Mouse (Mus musculus) retina, postnatal 1 day (tissue): Measurements from ENCODE around the gene Dnah10.
"Not testable (repeated sequence)": the region's sequence is repeated elsewhere in the genome, so short reads cannot be mapped to it uniquely, and the experiment has no call there.

ENCODE experiments used
- DNase-seq: peaks from one replicate; pipeline ENCODE4 v3.0.0-alpha.2; 2012

Gene Dnah10

DNA sequence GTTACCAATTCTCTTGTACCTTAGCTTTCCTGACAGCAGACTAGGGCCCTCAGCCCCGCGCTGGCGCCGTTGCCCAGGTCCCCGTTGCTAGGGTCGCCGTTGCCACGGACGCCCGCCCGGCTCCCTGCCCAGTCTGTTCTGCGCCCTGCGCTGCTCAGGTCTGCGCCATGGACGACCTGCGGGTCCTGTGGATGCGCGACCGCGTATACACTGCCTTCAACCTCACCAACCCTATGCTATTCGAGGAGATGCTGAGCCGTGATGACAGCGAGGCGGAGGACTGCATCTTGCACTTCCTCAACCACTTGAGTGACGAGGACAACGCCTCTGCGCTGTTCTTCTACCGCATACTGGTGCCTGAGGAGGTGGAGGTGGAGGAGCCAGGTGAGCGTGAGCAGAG, at the start of gene Dnah10:
Dnah10 (plus strand) TSS at position 89 of the 400 bp plus-strand sequence.
- peak; percentile 70 for DNase-seq

DNA sequence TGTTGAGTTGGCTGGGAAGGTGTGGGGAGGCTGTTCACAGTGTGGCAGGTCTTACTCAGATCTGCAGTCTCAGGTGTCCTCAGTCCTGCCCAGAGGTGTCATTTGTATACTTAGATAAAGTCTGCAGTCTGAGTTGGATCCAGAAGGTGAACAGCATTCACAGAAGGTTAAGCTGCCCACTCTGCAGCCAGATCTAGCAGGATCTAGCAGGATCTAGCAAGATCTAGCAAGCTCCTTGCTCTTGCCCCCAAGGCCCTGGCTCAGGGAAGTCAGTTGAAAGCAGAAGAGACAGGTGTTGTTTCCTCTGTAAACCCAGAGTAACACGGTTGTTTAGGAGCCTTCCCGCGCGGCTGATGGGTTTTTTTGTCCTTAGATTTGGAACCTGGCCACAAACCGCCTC, 11.1 kb upstream of the Dnah10 start:
- no peak for DNase-seq

DNA sequence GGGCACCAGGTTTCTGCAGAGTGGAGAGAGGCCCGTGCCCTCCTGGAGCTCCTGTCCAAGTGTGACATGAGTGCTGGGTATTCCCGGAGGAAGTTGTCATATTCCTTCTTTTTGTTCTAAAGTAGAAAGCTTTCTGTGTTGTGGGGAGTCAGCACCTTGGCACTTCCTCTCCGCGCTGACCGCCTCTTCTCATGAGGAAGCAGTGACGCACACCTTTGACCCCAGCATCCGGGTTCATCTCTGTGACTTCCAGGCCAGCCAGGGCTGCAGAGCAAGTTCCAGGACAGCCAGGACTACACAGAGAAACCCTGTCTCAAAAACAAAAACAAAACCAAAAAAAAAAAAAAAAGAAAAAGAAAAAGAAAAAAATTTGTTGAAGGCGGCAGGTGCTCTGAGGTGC, 9.8 kb upstream of the Dnah10 start:
- no peak for DNase-seq

- DNase-seq, result no peak
Observed at GRCm38 (mm10) chr5:124717969-124718368, 6.9 kb upstream of the Dnah10 start.

DNA sequence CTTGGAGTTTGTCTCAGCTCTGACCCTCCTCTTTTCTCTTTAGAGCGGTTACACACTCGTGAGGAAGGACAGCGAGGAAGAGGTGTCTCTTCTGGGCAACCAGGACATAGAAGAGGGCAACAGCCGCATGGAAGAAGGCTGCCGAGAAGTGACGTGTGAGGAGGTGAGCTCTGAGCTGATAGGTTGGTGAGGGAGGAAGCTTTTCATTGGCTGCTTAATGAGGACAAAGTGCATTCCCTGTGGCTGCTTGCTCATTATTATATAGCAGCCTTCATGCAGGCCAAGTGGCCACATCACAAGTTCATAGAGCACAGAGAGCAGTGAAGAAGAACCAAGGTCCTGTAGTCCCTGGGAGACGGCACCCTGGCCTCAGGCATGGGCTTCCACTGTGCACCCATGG, 6.5 kb upstream of the Dnah10 start:
- DNase-seq, result no peak

DNA sequence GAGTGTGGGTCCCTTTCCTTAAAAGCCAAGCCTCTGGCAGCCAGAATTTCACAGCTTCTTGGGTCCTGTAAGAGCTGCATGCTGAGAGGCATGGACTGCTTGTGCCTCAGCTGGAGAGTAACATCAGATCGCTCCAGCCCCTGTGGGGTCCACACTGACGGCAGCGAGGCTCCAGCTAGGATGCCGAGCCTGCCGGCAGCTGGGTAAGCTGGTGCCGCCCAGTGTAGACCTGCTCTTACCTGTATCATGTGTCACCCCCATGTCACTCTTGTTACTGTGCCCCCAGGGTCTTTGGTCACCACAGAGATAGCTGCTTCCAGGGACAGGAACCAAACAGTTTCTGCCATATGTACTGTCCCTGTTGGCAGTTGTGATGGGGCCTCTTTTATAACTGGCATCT, 1.8 kb upstream of the Dnah10 start:
- DNase-seq, result no peak

- DNase-seq, result peak; percentile 15
Observed at GRCm38 (mm10) chr5:124729662-124730206, 4.8 kb downstream of the Dnah10 start.

DNA sequence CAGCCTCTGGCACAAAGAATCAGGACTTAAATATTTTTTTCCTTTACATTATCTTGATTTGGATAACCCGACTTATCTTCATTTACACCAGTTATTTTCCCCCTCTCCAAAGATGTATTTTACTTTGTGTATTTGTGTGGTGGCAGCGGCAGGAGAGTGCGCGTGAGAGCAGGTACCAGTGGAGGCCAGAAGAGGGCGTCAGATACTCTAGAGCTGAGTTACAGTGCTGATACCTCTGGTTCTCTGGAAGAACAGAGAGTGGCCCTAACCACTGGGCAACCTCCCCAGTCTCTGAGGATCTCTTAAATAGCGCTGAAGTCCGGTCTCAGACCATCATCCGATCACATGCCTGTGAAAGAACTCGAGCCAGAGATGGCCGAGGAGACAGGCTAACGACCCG, 9.1 kb downstream of the Dnah10 start:
- DNase-seq, result no peak

DNA sequence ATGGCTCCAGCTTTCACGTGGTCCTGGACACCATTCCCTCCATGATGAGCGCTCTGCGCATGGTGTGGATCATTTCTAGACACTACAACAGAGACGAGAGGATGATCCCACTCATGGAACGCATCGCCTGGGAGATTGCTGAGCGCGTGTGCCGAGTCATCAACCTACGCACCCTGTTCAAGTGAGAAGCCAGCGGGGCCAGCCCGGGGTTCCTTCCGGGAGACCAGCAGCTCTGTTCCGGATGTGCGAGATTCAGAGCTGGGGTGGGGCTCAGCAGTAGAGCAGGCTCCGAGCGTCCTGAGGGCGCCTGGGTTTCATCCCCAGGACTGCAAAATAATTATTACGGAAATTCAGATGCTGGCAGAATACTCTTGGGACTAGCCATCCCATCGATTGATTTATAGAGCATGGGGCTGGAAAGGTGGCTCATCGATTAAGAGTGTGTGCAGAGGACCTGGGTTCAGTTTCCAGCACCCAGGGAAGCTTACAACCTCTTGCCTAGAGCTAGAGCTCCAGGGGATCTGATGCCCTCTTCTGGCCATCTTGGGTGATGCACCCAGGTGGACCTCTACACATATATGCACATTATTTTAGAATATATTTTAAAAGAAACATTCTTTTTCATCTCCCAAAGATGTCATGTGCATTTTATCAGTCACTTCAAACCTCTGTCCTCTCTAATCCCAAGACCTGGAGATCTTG, 17.2 kb downstream of the Dnah10 start:
- DNase-seq, result no peak

GRCm38 (mm10) chr5:124743841-124744240, 19.0 kb downstream of the Dnah10 start:
- DNase-seq, result no peak

DNA sequence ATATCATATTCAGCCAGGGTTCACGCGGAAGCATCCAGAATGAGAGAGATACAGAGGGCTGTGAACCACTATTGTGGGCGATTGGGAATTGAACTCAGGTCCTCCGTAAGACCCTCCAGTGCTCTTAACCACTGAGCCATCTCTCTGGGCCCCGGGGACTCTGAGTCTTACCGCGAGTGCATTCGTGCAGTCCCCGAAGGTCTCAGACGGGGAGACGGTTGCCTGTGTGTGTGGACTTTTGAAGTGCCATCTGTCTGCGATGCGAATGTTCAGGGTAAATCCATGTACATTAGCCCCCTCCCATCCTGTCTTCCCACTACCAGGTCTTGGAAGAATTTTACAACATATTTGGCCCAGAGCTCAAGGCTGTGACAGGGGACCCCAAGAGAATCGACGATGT, 21.3 kb downstream of the Dnah10 start:
- DNase-seq, result no peak

GRCm38 (mm10) chr5:124748296-124748695, 23.4 kb downstream of the Dnah10 start:
- DNase-seq, result no peak

DNA sequence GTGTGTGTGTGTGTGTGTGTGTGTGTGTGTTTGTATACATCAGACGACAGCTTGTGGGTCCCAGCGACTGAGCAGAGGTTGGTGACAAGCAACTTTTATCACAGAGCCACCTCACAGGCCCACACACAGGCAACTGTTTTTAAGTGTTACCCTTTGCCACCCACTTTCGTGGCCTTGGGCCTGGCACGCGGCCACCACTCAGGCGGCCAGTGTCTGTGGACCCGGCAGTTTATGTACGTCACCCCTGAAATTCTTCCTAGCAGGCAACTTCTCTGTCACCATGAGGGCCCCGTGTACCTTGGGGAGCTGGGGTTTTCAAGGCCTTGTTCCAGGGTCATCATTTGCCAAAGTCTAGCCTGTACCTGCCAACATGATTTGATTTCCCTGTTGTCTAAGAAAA, 26.8 kb downstream of the Dnah10 start:
- no peak for DNase-seq

DNA sequence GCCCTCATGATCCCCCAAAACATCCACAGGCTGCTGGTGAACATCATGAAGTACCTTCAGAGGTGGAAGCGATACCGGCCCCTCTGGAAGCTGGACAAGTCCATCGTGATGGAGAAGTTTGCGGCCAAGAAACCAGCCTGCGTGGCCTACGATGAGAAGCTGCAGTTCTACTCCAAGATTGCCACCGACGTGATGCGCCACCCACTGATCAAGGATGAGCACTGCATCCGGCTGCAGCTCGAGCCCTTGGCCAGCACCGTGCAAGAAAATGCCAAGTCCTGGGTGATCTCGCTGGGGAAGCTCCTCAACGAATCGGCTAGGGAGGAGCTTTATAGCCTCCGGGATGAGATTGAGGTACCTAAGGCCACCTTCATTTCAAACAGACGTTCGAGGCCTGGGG, 36.1 kb downstream of the Dnah10 start:
- DNase-seq, result no peak

- DNase-seq, result no peak
Observed at GRCm38 (mm10) chr5:124761787-124762186, 36.9 kb downstream of the Dnah10 start.

- DNase-seq, result no peak
Observed at GRCm38 (mm10) chr5:124774552-124774951, 49.7 kb downstream of the Dnah10 start.

- not testable (repeated sequence) for DNase-seq
Observed at GRCm38 (mm10) chr5:124776289-124776688, 51.4 kb downstream of the Dnah10 start.

- DNase-seq, result peak; percentile 79
Observed at GRCm38 (mm10) chr5:124777178-124777709, 52.4 kb downstream of the Dnah10 start.

DNA sequence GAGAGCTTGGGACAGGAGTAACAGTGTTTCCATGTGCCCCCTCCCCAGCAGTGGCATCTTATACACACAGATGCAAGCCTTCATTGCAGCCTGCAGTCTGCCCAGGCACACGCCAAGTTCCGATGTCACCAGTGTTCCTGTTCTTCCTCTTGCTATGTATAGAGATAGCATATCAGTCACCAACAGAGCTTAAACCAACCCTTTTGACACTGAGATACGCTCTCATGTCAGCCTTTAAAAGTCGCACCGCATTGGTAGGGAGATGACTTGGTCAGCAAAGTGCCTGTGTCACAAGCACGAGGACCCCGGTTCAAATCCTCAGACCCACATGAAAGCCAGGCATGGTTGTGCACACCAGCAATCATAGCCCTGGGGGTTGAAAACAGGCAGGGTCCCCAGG, 55.0 kb downstream of the Dnah10 start:
- no peak for DNase-seq

GRCm38 (mm10) chr5:124781696-124782095, 56.8 kb downstream of the Dnah10 start:
- DNase-seq, result no peak

- DNase-seq, result no peak
Observed at GRCm38 (mm10) chr5:124785650-124786049, 60.8 kb downstream of the Dnah10 start.

DNA sequence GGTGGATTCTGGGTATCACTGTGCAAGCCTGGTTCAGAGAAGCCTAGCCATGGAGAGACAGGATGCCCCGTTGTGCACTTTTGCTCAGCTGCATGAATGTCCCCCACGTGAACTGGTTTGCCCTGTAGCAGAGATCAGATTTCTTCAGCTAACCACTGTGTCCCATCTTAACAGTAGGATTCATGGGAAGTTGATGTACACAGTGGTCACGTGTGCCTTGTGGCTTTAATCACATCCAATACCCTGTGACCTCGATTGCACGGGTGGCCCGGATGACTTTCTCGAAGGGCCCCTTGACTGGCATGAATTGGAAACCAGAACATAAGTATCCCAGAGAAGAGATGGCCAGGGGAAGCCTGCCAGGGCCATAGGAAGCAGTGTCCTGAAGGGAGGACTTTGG, 67.2 kb downstream of the Dnah10 start:
- DNase-seq, result no peak

DNA sequence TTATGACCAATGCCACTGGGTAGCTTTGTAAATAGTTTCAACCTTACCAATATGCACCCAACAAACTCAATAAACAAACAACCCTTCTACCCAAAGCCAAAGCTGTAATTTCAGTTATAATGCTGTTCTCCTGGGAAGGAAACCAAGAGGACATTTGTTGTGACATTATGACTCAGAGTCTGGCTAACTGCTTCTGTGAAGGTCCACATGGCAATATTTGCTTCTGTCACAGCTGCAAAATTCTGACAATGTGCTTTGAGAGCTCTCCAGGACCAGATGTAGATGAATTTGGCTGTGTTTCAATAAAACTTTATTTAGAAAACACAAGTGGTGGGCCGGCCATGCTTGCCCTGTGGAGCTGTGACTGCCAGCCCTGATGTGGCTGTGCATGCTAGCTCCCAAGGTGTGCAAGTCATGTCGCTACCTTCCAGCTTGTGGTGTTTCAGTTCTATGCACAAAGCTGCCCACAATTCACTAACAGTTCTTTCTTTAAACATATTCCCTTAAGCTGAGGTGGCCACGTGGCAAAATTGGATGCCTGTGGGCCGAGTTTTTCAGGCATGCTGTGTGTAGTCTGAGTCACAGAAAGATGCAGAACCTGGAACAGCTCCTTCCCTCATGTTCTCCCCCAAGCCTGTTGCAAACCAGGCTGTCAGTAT, 85.0 kb downstream of the Dnah10 start:
- DNase-seq, result no peak

GRCm38 (mm10) chr5:124812466-124812865, 87.6 kb downstream of the Dnah10 start:
- DNase-seq, result no peak
